Mouse (Mus musculus) embryonic facial prominence, embryonic 12.5 days (tissue): ENCODE data around the gene Zfp219. TPM values are rescaled to one million over a fixed set of nuclear protein-coding genes. Genes with fewer than 3 reads are reported as not detected.

ENCODE experiments used
- ATAC-seq: fragments of 200-750 bp; cut with Nextera tagmentation; 2 replicates; pipeline ENCODE4 v1.8.0; 2017; ENCODE audit not compliant: insufficient number of reproducible peaks, insufficient read depth, low FRiP score, low TSS enrichment
- H3K27ac ChIP-seq: fragments of 300-500 bp; sonication (generic); 2 replicates; pipeline ENCODE4 v1.5.1; 2016; ENCODE audit warnings: mild to moderate bottlenecking
- H3K27me3 ChIP-seq: fragments of 300-500 bp; sonication (generic); 2 replicates; pipeline ENCODE4 v1.6.1; 2016; ENCODE audit warnings: mild to moderate bottlenecking, moderate library complexity
- H3K36me3 ChIP-seq: fragments of 300-500 bp; sonication (generic); 2 replicates; pipeline ENCODE4 v1.6.1; 2016; ENCODE audit warnings: mild to moderate bottlenecking
- H3K4me1 ChIP-seq: fragments of 300-500 bp; sonication (generic); 2 replicates; pipeline ENCODE4 v1.6.1; 2016
- H3K4me2 ChIP-seq: fragments of 300-500 bp; sonication (generic); replicated peaks from 2 replicates; pipeline ENCODE4 v1.6.1; 2016; ENCODE audit warnings: mild to moderate bottlenecking, moderate library complexity
- H3K4me3 ChIP-seq: fragments of 300-500 bp; sonication (generic); 2 replicates; pipeline ENCODE4 v1.5.1; 2016; ENCODE audit warnings: mild to moderate bottlenecking
- H3K9ac ChIP-seq: fragments of 300-500 bp; sonication (generic); 2 replicates; pipeline ENCODE4 v1.6.1; 2016; ENCODE audit warnings: mild to moderate bottlenecking, moderate library complexity
- H3K9me3 ChIP-seq: fragments of 300-500 bp; sonication (generic); 2 replicates; pipeline ENCODE4 v1.6.1; 2016; ENCODE audit warnings: mild to moderate bottlenecking, moderate library complexity
- WGBS: fragments of 180-500 bp; shearing (Covaris S2); methylation state at CpG from one replicate; pipeline ENCODE4 v1.1.7; 2016; 5-methylcytosine and 5-hydroxymethylcytosine counted together
- polyA plus RNA-seq: library from polyadenylated mRNA; unstranded; fragments of >200 nt; fragmentation: Nextera tagmentation; extraction: Ambion mirVana; gene quantifications from 2 replicates; pipeline ENCODE4 v1.2.1, GENCODE M21; 2016

The Zfp219 gene
- polyA plus RNA-seq, 1 experiment from 2014 or later, result 56.7 TPM

- WGBS, result 71% methylated on average over 13 of the region's 13 CpGs
- Histone ChIP-seq H3K9ac (0 out of 2 replicates have a peak overlapping the region, but pooled peaks have one; percentile 1), H3K4me2 (no peak overlapping the region), H3K27me3 (no peaks in the 10 kb centered on the region), H3K36me3 (no peaks in the 10 kb centered on the region), H3K27ac (no peak overlapping the region), H3K4me1 (peaks cover 46% of the 10 kb centered on the region), H3K9me3 (no peaks in the 10 kb centered on the region), H3K4me3 (no peak overlapping the region)
- no peak for ATAC-seq
Observed at GRCm38 (mm10) chr14:52016625-52017405, 3.7 kb downstream of the Zfp219 start.

DNA sequence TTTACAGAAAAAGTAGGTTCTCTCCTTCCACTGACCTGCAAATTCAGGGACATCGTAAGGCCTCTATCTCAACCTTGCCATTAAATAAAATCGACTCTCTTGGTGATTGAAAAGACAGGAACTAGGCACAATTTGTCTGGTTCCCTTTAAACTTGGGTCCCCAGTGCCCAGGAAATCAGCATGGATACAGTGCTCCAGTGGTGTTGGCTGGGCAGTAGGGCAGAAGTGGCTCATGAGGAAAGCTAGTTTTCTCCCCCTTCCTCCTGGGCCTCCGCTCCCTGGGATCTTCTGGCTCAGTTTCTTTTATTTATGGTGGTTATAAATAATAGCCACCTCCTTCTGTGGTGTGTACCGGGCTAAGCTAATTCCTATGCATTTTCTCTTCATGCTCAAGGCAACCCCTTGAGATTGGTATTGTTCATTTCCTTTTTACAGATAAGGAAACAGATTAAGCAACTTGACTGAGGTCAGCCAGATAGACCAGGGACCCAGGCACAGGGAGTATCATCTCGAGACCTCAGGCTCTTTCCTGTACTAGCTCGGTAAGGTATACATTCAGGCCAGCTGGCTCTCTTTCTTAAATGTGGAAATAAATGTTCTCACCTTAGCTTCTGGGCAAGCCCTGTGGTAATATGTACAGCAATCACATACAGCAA, 5.0 kb downstream of the Zfp219 start, which contains the start of gene Tmem253:
Gene Tmem253, plus strand, starts transcription at position 214 of the 656 bp plus-strand sequence.
- no peaks in the 10 kb centered on the region for H3K36me3 ChIP-seq
- peak within 1 kb of the TSS; percentile 65 for H3K4me3 ChIP-seq
- H3K27me3 ChIP-seq, result no peaks in the 10 kb centered on the region
- peak within 1 kb of the TSS; percentile 86 for H3K9ac ChIP-seq
- H3K4me1 ChIP-seq, result peaks cover 51% of the 10 kb centered on the region
- H3K9me3 ChIP-seq, result no peaks in the 10 kb centered on the region
- H3K27ac ChIP-seq, result peak within 1 kb of the TSS; percentile 97
- no peak for ATAC-seq
- H3K4me2 ChIP-seq, result peak within 1 kb of the TSS; percentile 54
- WGBS, result 47% methylated on average over 6 of the region's 6 CpGs

- peak overlapping the region; percentile 86 for H3K9ac ChIP-seq
- peak overlapping the region; percentile 65 for H3K4me3 ChIP-seq
- H3K4me1 ChIP-seq, result peaks cover 57% of the 10 kb centered on the region
- WGBS, result under 1% methylated on average over 25 of the region's 28 CpGs
- no peaks in the 10 kb centered on the region for H3K36me3 ChIP-seq
- H3K9me3 ChIP-seq, result no peaks in the 10 kb centered on the region
- H3K4me2 ChIP-seq, result peak overlapping the region; percentile 54
- no peak for ATAC-seq
- H3K27ac ChIP-seq, result peak overlapping the region; percentile 97
- H3K27me3 ChIP-seq, result no peaks in the 10 kb centered on the region
Observed at GRCm38 (mm10) chr14:52014761-52015311, 5.7 kb downstream of the Zfp219 start.

DNA sequence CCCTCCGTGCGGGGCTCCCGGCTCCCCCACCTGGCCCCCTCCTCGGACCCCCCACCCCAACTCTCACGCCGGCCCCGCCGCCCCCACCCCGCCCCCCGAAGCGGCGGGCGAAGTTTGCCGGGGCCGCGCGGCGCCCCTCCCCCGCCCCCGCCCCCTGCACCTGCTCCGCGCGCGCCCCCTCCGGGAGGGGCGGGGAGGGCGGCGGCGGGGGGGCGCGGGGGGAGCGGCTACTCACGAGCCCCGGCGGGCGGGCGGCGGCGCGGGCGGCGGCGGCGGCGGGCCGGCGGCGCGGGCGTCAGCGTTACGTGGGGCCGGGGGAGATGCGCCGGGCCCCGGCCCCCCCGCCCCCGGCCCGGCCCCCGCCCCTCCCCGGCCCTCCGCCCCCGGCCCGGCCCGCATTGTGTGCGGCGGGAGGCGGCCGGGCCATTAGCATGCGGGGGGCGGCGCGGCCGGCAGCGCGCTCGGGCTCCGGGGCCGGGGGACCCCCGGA, 6.2 kb downstream of the Zfp219 start:
- no peaks in the 10 kb centered on the region for H3K27me3 ChIP-seq
- no peak for ATAC-seq
- H3K4me1 ChIP-seq, result peaks cover 63% of the 10 kb centered on the region
- no peaks in the 10 kb centered on the region for H3K9me3 ChIP-seq
- H3K4me3 ChIP-seq, result peak overlapping the region; percentile 65
- H3K9ac ChIP-seq, result peak overlapping the region; percentile 86
- peak overlapping the region; percentile 54 for H3K4me2 ChIP-seq
- 0% methylated on average over 14 of the region's 80 CpGs for WGBS
- peak overlapping the region; percentile 97 for H3K27ac ChIP-seq
- H3K36me3 ChIP-seq, result peaks cover under 1% of the 10 kb centered on the region; the same call in 1 of the 2 replicates

DNA sequence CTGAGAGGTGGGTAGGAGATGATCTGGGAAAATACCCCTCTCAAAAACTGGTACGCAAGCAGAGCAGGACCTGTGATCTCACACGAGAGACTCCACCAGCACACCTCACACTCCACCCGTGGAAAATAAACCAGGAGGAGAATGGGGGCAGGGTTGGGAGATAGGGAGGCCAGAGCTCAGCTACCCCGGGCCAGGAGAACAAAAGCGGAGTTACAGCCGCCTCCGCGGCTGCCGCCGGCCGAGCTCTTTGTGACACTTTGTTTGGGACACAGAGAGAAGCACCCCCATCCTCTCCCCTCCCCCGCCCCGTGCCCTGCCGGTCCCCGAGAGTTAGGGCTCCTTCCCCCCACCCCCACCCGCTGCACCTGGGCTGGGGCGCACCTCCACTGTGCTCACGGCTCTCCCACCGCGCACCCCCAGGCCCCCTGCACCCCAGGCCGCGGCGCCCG, 6.7 kb downstream of the Zfp219 start:
- peak overlapping the region; percentile 54 for H3K4me2 ChIP-seq
- no peak for ATAC-seq
- H3K4me1 ChIP-seq, result peaks cover 64% of the 10 kb centered on the region
- peak overlapping the region; percentile 86 for H3K9ac ChIP-seq
- no peaks in the 10 kb centered on the region for H3K9me3 ChIP-seq
- no peaks in the 10 kb centered on the region for H3K27me3 ChIP-seq
- under 1% methylated on average over 16 of the region's 24 CpGs for WGBS
- H3K4me3 ChIP-seq, result peak overlapping the region; percentile 65
- H3K36me3 ChIP-seq, result peaks cover 6% of the 10 kb centered on the region
- H3K27ac ChIP-seq, result peak overlapping the region; percentile 97

GRCm38 (mm10) chr14:52013021-52013610, 7.4 kb downstream of the Zfp219 start:
- peaks cover 64% of the 10 kb centered on the region for H3K4me1 ChIP-seq
- H3K36me3 ChIP-seq, result peaks cover 13% of the 10 kb centered on the region
- peak overlapping the region; percentile 86 for H3K9ac ChIP-seq
- 48% methylated on average over 8 of the region's 8 CpGs for WGBS
- H3K27ac ChIP-seq, result peak overlapping the region; percentile 97
- no peaks in the 10 kb centered on the region for H3K9me3 ChIP-seq
- no peak for ATAC-seq
- peak overlapping the region; percentile 65 for H3K4me3 ChIP-seq
- H3K27me3 ChIP-seq, result no peaks in the 10 kb centered on the region
- H3K4me2 ChIP-seq, result peak overlapping the region; percentile 54

GRCm38 (mm10) chr14:52012553-52012952, 8.0 kb downstream of the Zfp219 start:
- Histone ChIP-seq H3K36me3 (peaks cover 14% of the 10 kb centered on the region), H3K27ac (peak overlapping the region; percentile 97), H3K9me3 (no peaks in the 10 kb centered on the region), H3K4me3 (no peak overlapping the region), H3K27me3 (no peaks in the 10 kb centered on the region), H3K9ac (no peak overlapping the region), H3K4me1 (peaks cover 64% of the 10 kb centered on the region), H3K4me2 (peak overlapping the region; percentile 54)
- 70% methylated on average over 5 of the region's 5 CpGs for WGBS
- no peak for ATAC-seq

- no peaks in the 10 kb centered on the region for H3K27me3 ChIP-seq
- H3K9ac ChIP-seq, result no peak overlapping the region
- H3K36me3 ChIP-seq, result peaks cover 18% of the 10 kb centered on the region
- no peak overlapping the region for H3K4me3 ChIP-seq
- 75% methylated on average over 4 of the region's 4 CpGs for WGBS
- H3K9me3 ChIP-seq, result no peaks in the 10 kb centered on the region
- H3K4me2 ChIP-seq, result no peak overlapping the region
- 0 out of 2 replicates have a peak overlapping the region, but pooled peaks have one; percentile 97 for H3K27ac ChIP-seq
- ATAC-seq, result no peak
- H3K4me1 ChIP-seq, result peaks cover 64% of the 10 kb centered on the region
Observed at GRCm38 (mm10) chr14:52012085-52012484, 8.4 kb downstream of the Zfp219 start.

DNA sequence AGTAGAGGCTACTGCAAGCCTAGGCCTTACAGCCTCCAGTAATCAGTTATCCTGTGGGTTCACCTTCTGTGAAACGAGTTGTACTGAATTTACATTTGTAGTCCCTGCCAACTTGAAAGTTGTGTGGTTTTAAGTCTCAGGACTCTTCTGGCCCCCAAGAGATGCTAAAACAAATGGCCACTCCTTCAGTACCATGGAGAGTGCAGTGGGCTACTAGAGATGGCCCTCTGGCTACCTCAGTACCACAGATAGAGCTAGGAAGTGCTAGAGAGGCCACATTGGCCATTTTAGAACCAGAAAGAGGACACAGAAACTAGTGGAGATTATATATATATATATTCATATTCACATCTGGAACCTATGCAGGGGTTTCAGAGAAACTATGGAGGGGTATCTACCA, 8.8 kb downstream of the Zfp219 start:
- H3K9ac ChIP-seq, result no peak overlapping the region
- no peak overlapping the region for H3K4me2 ChIP-seq
- H3K4me1 ChIP-seq, result peaks cover 60% of the 10 kb centered on the region

GRCm38 (mm10) chr14:52010446-52011111, 10.0 kb downstream of the Zfp219 start:
- ATAC-seq, result peak; percentile 67

More for the DNA sequence above, 8.8 kb downstream of the Zfp219 start:
- Histone ChIP-seq H3K9me3 (no peaks in the 10 kb centered on the region), H3K4me3 (no peak overlapping the region), H3K27me3 (no peaks in the 10 kb centered on the region), H3K36me3 (peaks cover 22% of the 10 kb centered on the region), H3K27ac (peak overlapping the region; percentile 78; the same call in 1 of the 2 replicates)
- 44% methylated on average over 1 of the region's 1 CpGs for WGBS
- no peak for ATAC-seq

GRCm38 (mm10) chr14:52009841-52010240, 10.7 kb downstream of the Zfp219 start:
- peaks cover 50% of the 10 kb centered on the region for H3K4me1 ChIP-seq
- H3K36me3 ChIP-seq, result peaks cover 40% of the 10 kb centered on the region
- H3K4me2 ChIP-seq, result peak overlapping the region; percentile 48
- no peaks in the 10 kb centered on the region for H3K9me3 ChIP-seq
- H3K27ac ChIP-seq, result peak overlapping the region; percentile 78
- ATAC-seq, result no peak
- H3K9ac ChIP-seq, result peak overlapping the region; percentile 37
- 51% methylated on average over 6 of the region's 6 CpGs for WGBS
- H3K4me3 ChIP-seq, result peak overlapping the region; percentile 28
- H3K27me3 ChIP-seq, result no peaks in the 10 kb centered on the region

More at GRCm38 (mm10) chr14:52010446-52011111, 10.0 kb downstream of the Zfp219 start:
- Histone ChIP-seq H3K27ac (peak overlapping the region; percentile 78), H3K4me3 (peak overlapping the region; percentile 28), H3K9ac (peak overlapping the region; percentile 37), H3K9me3 (no peaks in the 10 kb centered on the region), H3K4me2 (peak overlapping the region; percentile 48), H3K27me3 (no peaks in the 10 kb centered on the region), H3K36me3 (peaks cover 33% of the 10 kb centered on the region), H3K4me1 (peaks cover 55% of the 10 kb centered on the region)
- 2% methylated on average over 9 of the region's 9 CpGs for WGBS
